Mouse (Mus musculus): ENCODE measurements around the gene Pnrc2. TPM values are rescaled to one million over a fixed set of nuclear protein-coding genes. Genes with fewer than 3 reads are reported as not detected.
A peak's percentile ranks its signal among the peaks of the same experiment; 100 is the strongest.

Pnrc2 gene
- total and polyA plus RNA-seq, 3 experiments, result 48.0 to 76.3 (median 49.8) TPM

- peak; percentile 74 for TF ChIP-seq SIN3A (IDR thresholded peaks at IDR 0.05; ENCODE audit: low read length)
Measured at GRCm38 (mm10) chr4:135906633-135907032, 33.0 kb upstream of the Pnrc2 start (continued).

DNA sequence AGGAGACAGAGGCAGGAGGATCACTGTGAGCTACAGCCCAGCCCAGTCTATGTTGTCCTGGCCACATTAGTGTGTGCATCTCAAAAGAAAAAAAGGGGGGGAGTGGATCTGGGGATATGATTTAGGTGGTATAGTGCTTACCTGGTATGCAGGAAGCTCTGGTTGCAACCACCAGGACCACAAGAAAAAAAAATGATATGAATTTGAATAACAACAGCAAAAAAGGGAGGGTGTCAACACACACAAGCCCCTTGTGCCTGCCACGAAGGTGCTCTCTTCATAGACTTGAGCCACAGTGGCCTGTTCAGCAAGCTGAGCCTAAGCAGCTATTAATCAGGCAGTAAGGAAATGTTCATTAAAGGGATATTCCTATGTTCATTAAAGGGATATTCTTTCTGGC, 31.2 kb upstream of the Pnrc2 start:
- no peaks in the 10 kb centered on the region for H3K9me3 ChIP-seq (replicated peaks; ENCODE audit: insufficient read depth, low read length)
- DNase-seq (ENCODE audit: low read depth, low spot score), result no peak
- H3K27ac ChIP-seq (ENCODE audit: control insufficient read depth, low read depth, low read length), result no peak overlapping the region
- H3K9ac ChIP-seq (ENCODE audit: control insufficient read depth, low read depth, low read length, poor library complexity, severe bottlenecking), result no peak overlapping the region
- H3K36me3 ChIP-seq (ENCODE audit: control insufficient read depth in 1 of 2, insufficient read depth in 2 of 2, low read length in 2 of 2), result peaks cover 0 to 14% of the 10 kb centered on the region in 2 experiments; a peak in 2 of 4 replicates
- H3K4me3 ChIP-seq (ENCODE audit: control insufficient read depth in 1 of 2, insufficient read depth in 1 of 2, low read depth in 2 of 2, low read length in 2 of 2), result no peak overlapping the region
- peaks cover 17% of the 10 kb centered on the region in 2 experiments for H3K4me1 ChIP-seq (ENCODE audit: control insufficient read depth in 1 of 2, insufficient read depth in 2 of 2, low read length in 2 of 2)
- no peak for TF ChIP-seq HCFC1 (IDR thresholded peaks at IDR 0.05; ENCODE audit: low read depth, low read length)
- no peak for TF ChIP-seq ZKSCAN1 (IDR thresholded peaks at IDR 0.05; ENCODE audit: low read depth, low read length)
- TF ChIP-seq RCOR1 (IDR thresholded peaks at IDR 0.05; ENCODE audit: low read depth, low read length), result no peak
- H3K27me3 ChIP-seq (ENCODE audit: control insufficient read depth in 1 of 2, insufficient read depth in 2 of 2, low read length in 2 of 2), result no peaks in the 10 kb centered on the region
- no peaks in the 10 kb centered on the region for H3K79me2 ChIP-seq (ENCODE audit: control insufficient read depth, insufficient read depth, low read length, poor library complexity)

DNA sequence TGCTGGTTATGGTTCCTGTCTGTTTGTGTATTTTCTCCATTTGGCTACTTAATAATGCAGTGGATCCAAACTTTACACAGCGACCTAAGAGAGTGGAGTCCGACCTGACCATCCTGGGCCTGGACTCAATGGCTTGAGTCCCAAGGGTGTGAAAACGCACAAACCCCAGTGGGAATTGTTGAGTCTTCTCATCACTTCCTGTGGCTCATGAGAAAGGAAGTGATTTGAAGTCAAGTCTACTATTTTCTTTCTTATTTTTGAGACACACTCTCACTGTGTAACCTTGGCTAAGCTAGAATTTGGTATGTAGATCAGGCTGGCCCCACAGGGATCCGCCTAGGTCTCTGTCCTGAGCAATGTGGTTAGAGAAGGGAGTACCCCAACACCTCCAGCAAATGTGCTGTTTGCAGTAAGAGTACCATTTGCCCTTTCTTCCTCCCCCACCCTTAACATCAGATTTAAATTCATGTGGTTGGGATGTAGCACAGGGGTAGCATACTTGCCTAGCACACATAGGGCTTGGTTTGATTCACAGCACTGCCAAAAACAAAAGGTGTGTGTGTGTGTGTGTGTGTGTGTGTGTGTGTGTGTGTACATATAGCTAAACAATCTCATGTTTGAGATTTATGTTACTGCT, 29.1 kb upstream of the Pnrc2 start:
- H3K27ac ChIP-seq (ENCODE audit: control insufficient read depth, low read depth, low read length), result no peak overlapping the region
- peaks cover 14 to 19% of the 10 kb centered on the region in 2 experiments for H3K4me1 ChIP-seq (ENCODE audit: control insufficient read depth in 1 of 2, insufficient read depth in 2 of 2, low read length in 2 of 2)
- H3K27me3 ChIP-seq (ENCODE audit: control insufficient read depth in 1 of 2, insufficient read depth in 2 of 2, low read length in 2 of 2), result no peaks in the 10 kb centered on the region
- no peak overlapping the region for H3K9ac ChIP-seq (ENCODE audit: control insufficient read depth, low read depth, low read length, poor library complexity, severe bottlenecking)
- H3K9me3 ChIP-seq (replicated peaks; ENCODE audit: insufficient read depth, low read length), result no peaks in the 10 kb centered on the region
- TF ChIP-seq E2F4 (IDR thresholded peaks at IDR 0.05; ENCODE audit: borderline replicate concordance, low read depth, low read length) (no peak), ZKSCAN1 (IDR thresholded peaks at IDR 0.05; ENCODE audit: low read depth, low read length) (no peak), JUND (IDR thresholded peaks at IDR 0.05; ENCODE audit: low read depth, low read length) (no peak), EP300 (IDR thresholded peaks at IDR 0.05; ENCODE audit: low read depth in 1 of 2, low read length in 2 of 2) (no peak), USF1 (IDR thresholded peaks at IDR 0.05; ENCODE audit: low read depth, low read length) (no peak), MYC (IDR thresholded peaks at IDR 0.05; ENCODE audit: low read depth, low read length) (no peak), CHD2 (IDR thresholded peaks at IDR 0.05; ENCODE audit: low read length) (no peak), TCF12 (IDR thresholded peaks at IDR 0.05; ENCODE audit: low read depth, low read length) (no peak), ELF1 (IDR thresholded peaks at IDR 0.05; ENCODE audit: low read depth, low read length) (no peak), GABPA (IDR thresholded peaks at IDR 0.05; ENCODE audit: low read depth, low read length) (no peak), CHD1 (IDR thresholded peaks at IDR 0.05; ENCODE audit: low read depth, low read length) (no peak), SMC3 (IDR thresholded peaks at IDR 0.05; ENCODE audit: low read depth, low read length) (no peak), USF2 (IDR thresholded peaks at IDR 0.05; ENCODE audit: borderline replicate concordance in 1 of 2, insufficient read depth in 1 of 2, low read depth in 1 of 2, low read length in 2 of 2) (no peak), ETS1 (IDR thresholded peaks at IDR 0.05; ENCODE audit: low read depth, low read length) (no peak)
- H3K4me3 ChIP-seq (ENCODE audit: control insufficient read depth in 1 of 2, insufficient read depth in 1 of 2, low read depth in 2 of 2, low read length in 2 of 2), result no peak overlapping the region
- peaks cover under 1% of the 10 kb centered on the region for H3K79me2 ChIP-seq (ENCODE audit: control insufficient read depth, insufficient read depth, low read length, poor library complexity)
- peaks cover 0 to 14% of the 10 kb centered on the region in 2 experiments; a peak in 2 of 4 replicates for H3K36me3 ChIP-seq (ENCODE audit: control insufficient read depth in 1 of 2, insufficient read depth in 2 of 2, low read length in 2 of 2)
- DNase-seq (ENCODE audit: low read depth, low spot score), result no peak

Measured in MEL (cell line).